Mouse (Mus musculus): ENCODE data around the gene Cyp2c39.
A peak's percentile ranks its signal among the peaks of the same experiment; 100 is the strongest.

Cyp2c39 gene

DNA sequence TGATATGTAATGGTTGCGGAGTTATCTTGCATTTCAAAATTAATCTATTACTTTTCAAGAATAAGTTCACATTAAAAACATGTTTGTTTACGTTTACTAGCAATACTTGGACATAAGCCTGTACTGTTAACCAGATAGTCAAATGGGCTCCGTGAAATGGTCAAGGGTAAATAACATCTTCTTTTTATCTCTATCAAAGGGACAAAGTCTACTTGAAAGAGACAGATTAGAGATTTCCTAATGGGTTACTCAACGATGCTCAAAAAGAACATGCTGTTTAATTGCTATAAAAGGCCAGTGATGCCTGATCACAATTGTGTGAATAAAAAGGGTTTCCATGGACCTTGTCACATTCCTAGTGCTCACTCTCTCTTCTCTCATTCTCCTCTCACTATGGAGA, at the start of gene Cyp2c39:
Gene Cyp2c39, plus strand, starts transcription at position 329 of the 400 bp plus-strand sequence.
- no peak for DNase-seq (ENCODE audit: low read depth, low spot score)

- no peak for DNase-seq (ENCODE audit: low read depth, low spot score)
These were observed 47.7 kb upstream of the Cyp2c39 start, which contains the start of gene Cyp2c38 for GRCm38 (mm10) chr19:39462941-39463340. TSS of gene Cyp2c38 (minus strand) at chr19:39463075.

DNA sequence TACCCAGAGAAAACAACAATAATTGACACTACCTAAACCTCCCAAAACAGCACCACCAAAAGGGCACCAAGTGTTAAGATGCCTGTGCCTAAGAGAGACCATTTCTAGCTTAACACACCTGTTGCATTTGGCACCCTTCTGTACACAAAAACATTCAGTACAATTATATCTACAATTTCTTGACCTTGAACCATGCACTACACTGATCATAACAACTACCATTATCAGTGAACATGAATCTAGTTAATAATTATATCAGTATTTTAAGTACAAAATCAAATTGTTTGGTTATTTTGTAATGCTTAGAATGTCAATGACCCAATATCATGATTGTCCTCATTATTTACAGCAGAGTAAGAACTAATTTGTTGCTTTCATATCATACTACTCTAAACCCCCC, 46.7 kb upstream of the Cyp2c39 start:
- no peak for DNase-seq (ENCODE audit: low read depth, low spot score)

DNA sequence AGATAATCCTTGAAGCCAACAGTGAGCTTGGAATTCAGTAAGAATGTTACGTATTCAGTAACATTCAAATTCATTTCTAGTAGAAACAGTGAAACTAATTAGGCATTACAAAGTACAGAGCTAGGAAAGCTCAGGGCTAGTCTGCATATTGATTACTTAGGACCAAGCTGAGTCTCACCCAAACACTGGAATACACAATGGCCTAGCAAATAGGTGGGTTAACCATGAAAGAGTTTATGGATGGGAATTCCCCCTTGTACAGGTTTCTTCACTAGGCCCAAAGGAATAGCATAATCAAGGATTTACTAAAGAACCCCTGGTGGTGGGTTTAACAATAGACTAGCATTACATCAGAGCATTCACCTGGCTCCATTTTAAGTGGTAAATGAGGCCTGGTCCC, 26.7 kb upstream of the Cyp2c39 start:
- peak; percentile 77 for DNase-seq (ENCODE audit: low read depth, low spot score)

DNA sequence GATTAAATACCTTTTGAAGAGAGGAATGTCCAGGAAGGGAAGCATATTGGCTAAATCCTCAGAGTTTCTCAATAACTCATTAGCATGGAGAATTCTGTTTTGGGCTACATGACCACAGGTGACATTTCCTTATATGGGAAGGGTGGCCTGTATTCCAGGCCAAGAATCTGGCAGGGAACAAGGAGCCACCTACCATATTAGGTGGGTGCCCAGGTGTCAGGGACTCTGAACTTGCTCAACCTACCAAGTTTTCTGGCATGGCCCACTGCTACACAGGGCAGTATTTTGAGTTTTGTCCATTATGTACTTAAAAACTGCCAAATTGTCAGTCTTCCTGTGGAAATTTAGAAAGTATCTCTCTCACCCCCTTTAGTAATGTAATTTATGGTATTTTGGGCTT, 4.3 kb upstream of the Cyp2c39 start:
- no peak for DNase-seq (ENCODE audit: low read depth, low spot score)

DNA sequence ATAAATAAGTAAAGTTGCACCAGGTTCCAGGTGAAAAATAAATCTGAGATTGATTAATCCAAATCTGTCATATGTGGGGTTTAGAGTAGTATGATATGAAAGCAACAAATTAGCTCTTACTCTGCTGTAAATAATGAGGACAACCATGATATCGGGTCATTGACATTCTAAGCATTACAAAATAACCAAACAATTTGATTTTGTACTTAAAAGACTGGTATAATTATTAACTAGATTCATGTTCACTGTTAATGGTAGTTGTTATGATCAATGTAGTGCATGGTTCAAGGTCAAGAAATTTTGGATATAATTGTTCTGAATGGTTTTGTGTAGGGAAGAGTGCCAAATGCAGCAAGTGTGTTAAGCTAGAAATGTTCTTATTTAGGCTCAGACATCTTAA, 1.1 kb upstream of the Cyp2c39 start:
- DNase-seq (ENCODE audit: low read depth, low spot score) = no peak
